Mouse (Mus musculus): ENCODE measurements around the gene Rasgrf2.

Gene Rasgrf2

DNA sequence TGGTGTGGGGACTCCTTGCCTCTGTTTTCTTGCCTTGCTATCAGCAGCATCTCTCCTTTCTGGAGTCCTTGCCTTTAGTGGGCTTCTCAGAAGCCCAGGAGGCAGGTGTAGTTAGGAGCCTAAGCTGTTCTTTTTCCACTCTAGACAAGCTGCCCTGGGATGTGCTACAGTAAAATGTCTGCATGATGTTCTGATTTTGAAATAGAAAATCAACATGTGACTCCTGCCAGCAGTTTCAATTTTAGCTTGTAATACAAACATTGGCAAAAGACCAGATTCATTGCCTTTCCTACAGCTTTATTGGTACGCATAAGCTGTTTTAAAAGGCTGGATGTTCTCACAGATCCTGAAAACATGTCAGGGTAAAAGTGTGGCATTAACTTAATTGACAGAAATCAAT is 176.3 kb downstream of the Rasgrf2 start:
- DNase-seq (ENCODE audit: low read depth, low spot score): no peak

DNA sequence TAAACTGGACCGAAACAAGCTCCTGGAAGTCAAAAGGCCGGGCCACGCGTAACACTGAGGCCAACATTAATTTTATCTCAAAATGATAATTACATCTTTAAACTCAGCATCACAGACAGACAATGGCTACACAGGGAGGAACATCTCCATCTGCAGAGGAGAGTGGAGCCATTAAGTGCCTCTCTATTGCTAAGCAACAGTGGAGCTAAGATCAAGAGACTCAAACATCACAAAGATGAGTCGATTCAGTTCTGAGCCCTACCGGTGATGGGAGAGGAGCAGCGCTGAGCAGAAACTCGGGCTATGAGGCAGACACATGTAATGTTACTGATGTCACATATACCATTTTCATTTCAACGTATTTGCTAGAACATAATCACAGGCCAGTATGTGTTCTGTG is 191.3 kb downstream of the Rasgrf2 start:
- no peak for DNase-seq (ENCODE audit: low read depth, low spot score)

DNA sequence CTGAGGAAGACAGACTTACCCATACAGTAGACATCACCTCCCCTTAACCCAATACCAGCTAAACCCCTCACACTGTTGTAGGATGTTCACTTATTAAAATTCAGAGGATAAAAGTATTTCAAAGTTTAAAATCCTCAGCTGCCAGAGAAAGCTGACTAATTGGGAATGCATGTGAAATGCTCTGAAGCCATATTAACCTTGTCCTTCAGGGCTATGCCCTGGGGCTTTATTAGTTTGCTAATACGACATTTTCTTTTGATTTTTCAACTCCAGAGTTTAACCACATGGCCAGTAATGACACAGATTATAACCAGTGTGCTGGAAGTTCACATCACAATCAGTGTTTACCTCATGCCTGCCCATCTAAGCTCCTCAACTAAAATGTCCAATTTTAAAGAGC is 192.6 kb downstream of the Rasgrf2 start:
- DNase-seq (ENCODE audit: low read depth, low spot score): no peak

DNA sequence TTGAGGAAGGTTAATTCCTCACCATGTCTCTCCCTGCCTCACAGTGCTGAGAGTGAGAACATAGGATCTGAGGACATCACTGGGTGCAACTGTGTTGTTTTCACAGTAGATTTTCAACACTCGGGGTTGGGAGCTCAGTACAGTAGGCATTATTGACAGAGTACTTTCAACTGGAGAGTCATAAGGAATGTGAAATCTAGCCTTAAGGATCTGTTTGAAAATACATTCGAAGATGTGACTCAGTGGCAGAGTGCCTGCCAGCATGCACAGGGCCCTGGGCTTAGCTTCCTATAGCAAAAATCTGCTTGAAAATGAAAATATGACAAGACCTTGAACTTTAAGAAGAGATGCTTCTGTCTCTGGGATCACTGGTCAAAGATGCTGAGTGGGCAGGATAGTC is 194.2 kb downstream of the Rasgrf2 start:
- DNase-seq (ENCODE audit: low read depth, low spot score): no peak

DNA sequence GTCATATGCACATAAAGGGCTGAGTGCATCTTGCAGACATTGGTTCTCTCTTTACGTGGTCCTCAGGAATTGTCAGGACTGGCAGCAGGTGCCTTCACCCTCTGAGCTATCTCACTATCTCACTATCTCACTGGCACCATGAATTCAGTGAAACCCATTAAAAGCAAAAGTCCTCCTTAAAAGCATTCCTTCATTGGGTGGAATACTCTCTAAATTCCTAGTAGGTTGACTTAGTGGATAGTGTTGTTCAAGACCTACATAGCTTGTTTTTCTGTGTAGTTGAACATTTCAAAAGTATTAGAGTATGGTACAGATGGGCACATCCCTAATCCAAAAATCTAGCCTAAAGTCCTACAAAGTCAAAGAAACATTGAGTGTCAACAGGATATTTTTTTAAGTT is 199.3 kb downstream of the Rasgrf2 start:
- no peak for DNase-seq (ENCODE audit: low read depth, low spot score)

DNA sequence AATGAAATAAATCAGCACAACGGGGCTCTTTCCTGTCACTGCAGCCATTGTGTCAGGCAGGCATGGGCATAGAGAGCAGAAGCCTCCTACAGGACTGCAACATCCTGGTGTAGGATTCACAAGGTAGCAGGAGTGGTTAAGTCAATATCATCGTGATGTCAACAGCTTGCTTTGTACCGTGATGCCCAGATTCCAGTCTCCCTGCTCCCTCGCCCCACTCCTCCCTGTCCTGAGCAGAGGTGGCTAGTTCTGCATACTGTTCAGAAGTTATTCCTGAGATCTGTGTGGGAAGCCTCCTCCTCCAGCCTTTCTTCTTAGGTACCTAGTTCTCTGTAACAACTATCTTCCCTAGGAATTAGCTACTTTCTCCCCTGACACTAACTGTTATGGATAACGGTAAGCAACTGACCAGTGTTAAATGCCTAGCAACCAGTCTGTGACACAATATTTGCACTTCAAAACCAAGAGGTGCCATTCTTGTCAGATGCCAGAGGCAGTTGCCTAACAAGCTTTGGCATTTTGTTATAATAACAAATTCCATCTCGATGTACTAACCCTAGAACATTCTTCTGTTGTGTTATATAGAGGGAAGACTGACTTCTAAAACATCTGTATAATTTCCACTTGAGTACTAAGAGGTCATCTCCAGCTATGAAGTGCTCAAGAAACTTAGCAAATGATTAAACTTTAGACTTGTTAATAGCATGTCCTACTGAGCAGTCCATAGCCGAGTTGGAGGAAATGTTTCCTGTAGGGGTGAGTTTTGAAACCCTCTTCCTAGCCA is 201.3 kb downstream of the Rasgrf2 start:
- no peak for DNase-seq (ENCODE audit: low read depth, low spot score)

DNA sequence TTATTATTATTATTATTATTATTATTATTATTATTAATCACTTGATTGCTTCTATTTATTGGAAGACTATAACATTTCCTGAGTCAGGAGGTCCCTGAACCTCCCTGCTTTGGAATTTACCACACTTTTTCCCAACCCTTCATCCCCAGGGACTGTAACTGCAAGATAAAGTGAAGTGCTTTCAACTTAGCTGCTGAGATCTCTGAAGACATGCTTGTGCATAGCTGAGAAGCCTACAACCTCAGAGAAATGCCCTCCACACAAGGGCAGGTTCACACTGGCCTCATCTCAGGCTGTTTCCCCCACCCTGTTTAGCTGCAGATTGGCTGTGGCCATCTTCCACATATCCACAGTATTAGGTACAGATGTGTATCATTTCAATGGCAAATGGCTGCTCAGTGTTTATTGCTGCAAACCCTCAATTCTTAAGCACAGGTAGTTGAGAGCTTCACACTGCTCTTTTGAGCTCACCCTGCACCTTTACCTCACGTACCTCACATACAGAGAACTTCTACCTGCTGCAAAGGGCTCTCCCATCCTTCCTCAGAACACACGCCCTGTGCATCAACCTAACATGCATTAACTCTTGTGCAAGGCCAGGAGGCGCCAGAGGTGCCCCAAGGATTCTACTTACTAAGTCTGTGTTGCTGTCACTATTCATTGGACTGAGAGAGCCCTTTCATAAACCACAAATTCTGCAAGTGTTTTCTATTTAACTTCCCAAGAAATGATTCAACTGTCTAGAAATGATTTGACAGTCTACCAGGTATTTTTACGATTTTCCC is 202.7 kb downstream of the Rasgrf2 start:
- DNase-seq (ENCODE audit: low read depth, low spot score): no peak

DNA sequence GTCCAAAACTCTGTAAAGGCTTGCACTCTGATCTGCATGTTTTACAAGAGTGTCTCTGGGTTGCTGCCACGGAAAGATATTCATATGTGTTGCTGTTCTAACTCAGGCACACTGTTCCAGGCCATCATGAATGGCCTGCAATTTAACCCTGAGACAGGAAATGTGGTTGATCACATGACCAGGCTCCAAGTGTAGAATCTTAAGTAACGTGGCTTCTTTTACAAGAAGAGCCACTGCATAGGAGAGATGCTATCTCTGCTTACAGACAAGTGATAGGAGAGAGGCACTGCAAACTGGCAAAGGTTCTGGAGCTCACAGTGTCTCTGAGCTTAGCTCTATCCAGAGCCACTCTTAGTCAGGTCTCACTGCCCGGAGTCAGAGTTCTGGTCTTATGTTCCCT is 210.4 kb downstream of the Rasgrf2 start:
- no peak for DNase-seq (ENCODE audit: low read depth, low spot score)

DNA sequence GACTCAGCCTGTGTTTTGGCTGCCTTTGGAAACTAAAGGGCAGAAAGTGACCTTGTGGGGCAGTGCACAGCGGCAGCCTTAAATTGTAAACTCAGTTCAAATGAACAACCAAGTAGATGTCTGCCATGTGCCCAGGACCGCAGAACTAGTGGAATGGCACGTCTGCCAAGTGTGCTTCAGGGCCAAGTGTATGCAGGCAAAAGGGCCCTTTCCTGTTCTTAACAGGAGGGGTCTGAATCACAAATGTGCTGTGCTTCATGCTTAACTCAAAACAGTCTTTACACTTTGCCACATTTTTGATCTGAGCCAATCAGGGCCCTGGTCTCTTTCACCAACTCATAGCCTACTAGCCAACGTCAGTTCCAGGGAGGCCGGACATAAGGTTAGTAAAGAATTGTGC is 212.7 kb downstream of the Rasgrf2 start:
- no peak for DNase-seq (ENCODE audit: low read depth, low spot score)

DNA sequence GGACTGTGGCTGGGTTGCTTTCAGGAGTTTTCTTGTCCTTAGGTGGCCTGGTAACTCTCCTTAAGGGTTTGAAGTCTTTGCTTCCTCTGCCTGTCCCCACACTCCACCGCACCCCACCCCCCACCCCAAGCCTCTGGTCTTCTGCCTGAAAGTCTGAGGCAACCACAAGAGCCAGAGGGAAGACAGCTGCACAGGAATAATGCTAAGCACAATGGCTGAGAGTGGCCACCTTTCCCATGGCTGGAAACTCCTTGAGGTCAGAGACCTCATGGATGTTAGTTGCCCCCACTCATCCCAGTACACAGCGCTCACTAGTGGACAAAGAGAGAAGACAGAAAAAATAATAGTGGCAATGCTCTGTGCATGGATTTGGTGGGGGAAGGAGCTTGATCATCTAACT is 213.6 kb downstream of the Rasgrf2 start:
- no peak for DNase-seq (ENCODE audit: low read depth, low spot score)

DNA sequence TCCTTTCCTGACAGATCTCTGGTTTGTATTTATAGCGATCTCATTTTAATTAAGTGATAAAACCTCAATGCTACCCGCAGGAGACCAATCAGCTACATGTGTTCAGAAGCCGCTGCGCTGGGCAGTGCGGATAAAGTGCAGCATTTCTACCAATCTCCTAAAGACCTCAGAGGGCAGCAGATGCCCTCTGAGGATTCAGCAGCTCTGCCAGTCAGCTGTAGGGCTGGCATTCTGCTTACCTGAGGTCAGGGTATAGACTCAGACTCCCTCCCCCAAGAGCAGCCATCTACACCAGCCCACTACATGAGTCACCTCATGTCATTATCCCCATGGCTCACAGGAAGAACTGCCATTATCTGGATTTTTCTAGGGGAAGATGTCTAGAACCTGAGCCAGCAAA is 215.1 kb downstream of the Rasgrf2 start:
- no peak for DNase-seq (ENCODE audit: low read depth, low spot score)

DNA sequence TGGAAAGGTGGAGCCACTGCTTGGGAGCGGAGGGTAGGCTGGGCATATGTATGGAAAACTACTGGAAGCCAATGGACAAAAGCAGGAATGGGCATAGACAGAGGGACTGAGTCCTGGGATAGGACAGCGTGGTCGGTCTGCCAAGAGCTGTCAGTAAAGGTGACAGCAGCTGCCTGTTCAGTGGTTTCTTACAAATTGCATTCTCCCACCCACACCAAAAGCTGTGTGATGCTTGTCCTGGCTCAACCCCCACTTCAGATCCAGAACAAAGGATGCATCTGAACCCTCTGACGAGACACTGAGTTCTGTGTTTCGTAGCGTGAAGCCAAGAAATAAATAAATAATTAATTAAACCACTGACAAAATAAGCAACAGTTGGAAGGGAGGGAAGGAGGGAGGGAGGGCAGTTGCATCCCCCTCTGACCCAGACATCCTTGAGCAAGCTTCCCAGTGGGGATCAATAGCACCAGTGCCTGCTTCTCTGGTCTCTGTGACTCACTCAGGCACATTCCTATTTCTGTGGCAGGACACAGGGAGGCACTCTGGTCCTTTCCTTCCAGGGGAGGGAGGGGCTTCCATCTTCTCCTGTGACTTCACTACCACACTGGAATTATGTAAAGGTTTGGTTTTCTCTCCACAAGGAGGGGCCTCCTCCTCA is 215.7 kb downstream of the Rasgrf2 start:
- no peak for DNase-seq (ENCODE audit: low read depth, low spot score)

DNA sequence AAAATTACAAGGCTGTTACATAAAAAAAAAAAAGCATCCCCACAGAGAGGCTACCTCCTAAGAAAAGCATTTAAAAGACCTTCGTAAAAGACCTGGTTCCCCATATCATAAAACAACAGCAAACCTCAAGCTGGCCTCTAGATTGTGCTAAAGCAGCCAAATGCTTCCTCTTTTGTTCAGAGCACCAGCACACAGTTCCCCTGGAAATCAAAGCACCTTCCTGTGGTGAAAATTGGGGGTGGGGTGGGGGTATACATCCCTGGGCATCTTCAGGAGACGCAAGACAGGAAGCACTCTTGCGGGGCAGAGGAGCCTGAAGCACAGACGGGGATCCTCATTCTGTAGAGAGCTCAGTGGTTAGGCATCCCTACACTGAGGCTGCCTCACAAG is 216.3 kb downstream of the Rasgrf2 start:
- DNase-seq (ENCODE audit: low read depth, low spot score): no peak

DNA sequence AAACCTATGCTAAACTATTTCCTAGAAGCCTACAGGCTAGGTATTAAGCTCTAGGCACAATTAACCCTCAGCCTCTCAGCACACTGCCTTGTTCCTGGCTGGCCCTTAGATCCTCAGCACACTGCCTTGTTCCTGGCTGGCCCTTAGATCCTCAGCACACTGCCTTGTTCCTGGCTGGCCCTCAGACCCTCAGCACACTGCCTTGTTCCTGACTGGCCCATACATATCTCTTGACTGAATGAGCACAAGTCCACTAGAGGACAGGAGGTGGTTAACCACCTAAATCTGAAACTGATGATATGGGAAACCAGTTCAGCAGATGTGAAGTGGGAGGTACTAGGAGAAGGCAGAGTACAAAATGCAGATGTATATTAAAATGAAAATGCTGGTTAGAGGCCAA is 219.8 kb downstream of the Rasgrf2 start:
- no peak for DNase-seq (ENCODE audit: low read depth, low spot score)

DNA sequence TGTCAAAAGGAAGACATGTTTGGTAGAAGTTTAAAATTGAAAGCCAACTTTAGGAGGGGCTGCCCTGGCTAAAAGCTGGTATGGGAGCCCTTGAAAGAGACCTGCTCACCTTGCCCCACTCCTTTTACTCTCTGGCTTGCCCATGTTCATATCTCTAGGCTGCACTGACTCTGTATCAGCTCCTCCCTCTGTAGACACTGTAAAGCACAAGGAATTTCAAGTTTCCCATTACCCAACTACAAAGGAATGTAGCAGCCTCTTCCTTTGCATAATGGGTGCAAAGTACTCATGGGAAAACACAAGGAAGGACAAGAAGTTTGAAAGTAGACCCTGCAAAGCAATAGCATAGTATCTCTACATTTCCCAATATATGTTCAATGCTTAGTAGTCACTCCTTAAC is 220.2 kb downstream of the Rasgrf2 start:
- no peak for DNase-seq (ENCODE audit: low read depth, low spot score)

DNA sequence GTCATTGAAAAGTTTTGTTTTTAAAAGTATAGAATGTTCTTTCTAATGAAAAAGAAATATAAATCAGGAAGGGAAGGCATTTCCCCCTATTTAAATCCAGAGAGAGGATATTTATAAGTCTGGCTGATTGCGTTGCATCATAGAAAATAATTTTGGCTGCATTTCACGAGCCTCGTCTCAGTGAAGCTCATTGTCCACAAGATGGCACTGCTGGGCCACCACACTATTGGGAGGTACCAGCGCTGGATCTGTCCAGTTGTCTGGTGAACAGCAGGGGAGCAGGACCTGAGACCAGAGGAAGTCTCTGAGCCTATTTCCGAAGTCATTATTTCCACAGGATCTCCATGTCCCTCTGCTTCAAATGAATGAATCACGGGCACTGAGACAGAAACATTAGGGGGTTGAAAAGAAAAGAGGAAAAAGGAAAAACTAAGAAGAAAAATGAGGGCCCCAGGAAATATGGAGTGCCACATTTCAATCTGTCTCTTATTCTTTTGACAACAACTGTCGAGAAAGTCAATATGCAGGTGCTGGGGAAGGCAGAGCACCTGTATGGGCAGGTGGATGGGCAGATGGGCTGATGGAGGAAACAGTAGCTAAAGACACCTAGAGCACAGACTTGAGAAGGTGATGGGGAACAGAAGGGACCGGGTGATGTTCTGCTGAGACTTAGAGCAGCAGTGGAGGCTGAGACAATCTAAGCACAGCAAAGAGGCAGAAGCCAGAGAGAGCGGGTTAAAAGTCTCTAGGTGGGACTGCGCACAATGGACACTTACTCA is 223.1 kb downstream of the Rasgrf2 start:
- peak; percentile 51 for DNase-seq (ENCODE audit: low read depth, low spot score)

DNA sequence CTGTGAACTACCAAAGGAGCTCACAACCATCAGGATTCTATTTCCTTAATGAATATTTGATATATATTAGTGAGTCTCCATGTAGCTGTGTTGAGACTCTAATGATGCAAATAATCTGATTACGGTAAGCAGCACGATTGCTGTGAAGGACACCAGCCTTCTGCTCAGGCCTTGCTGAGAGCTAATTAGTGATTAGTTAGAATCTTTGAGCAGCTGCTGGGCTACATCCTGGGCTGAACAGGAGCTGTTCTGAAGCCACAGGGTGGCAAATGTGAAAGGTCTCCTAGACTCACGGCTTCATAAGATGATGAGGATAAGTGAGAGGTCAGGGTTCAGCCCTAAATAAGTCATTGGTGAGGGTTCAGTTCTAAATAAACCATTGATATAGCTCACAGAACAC is 225.1 kb downstream of the Rasgrf2 start:
- no peak for DNase-seq (ENCODE audit: low read depth, low spot score)

DNA sequence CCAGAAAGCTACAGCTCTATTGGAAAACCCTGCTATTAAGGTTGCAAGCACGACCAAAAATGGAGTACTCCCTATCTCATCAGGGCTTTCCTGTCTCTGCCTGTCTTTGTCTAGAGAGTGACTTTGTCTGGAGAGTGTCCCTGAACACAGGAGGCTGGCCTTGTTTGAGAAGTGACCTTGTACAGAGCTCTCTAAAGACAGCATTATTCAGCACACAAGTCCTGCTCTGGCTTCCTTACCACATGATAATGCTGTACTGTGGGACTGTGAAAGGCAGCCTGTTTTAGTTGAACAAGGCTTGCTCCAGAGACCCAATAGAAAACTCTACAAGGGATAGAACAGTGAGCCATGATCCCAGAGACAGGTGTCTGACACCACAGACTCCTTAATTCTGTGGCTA is 235.0 kb downstream of the Rasgrf2 start:
- DNase-seq (ENCODE audit: low read depth, low spot score): no peak

DNA sequence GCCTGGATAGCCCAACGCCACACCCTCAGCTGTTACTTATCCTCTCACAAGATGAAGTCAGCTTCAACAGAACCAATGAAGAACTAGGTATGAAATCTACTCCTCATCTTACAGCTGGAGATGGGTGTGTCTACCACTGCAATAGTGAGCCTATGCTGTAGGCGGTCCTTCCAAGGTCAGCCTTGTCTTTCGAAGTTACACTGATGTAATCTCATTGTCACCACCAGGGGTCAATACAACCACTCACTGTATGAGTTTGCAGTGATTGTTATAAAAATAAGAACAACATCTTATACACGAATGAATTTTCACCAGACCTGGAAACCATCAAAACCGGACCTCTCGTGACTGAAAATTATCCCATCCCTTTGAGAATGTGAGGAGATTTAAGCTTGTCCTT is 238.3 kb downstream of the Rasgrf2 start:
- DNase-seq (ENCODE audit: low read depth, low spot score): peak; percentile 21

DNA sequence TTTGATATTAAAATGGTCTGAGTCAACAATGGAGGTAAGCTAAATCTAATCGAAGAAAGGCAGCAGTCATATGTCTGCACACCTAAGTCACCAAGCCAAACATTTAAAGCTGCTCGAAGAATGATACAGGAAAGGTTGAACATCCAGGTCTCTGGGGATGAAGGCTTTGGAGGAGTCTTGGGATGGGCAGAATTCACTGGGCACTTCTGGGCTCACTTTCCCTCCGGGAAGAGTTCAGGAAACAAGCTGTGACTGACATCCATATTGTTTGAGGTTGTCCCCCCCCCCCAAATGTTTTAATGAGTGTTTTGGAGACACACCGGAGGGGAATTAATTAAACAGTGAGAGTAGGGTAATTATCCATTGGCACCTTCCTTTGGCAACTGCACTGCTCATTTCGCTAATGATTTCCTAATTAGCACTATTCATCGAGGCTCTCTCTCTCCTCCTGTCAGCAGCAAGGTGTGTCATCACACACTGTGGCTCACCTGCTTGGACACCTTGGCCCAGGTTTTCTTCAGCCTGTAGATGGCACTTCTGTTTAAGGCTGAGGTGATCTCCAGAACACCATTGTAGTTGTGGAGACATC is 241.3 kb downstream of the Rasgrf2 start:
- no peak for DNase-seq (ENCODE audit: low read depth, low spot score)

DNA sequence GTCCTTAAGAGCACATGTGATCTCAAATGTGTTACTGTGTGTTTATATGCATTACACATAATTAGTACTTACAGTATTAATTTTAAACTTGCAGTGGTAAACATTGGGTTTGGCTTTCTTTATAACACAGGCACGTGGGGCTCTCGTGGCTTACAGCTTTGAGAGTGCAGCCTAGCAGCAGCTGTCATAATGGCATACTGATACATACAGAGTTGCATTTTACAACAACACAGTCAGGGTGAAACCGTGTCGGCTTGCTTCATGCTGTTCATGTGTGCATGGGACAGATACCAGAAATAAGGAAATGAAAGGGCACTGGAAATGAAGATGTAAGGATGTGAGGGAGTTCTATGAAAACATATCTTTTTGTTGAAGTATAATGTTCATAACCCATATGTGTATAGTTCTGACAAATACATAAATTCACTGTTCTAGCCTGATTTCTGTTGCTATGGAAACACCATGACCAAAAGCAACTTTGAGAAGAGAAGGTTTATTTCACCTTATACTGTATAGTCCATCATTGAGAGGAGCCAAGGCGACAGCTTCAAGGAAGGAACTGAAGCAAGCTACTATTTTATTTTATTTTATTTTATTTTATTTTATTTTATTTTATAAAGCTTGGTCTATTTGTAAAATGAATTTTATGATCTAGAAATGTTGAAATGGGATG is 246.6 kb downstream of the Rasgrf2 start:
- no peak for DNase-seq (ENCODE audit: low read depth, low spot score)

Data from CD4-positive helper T cell, adult 2 months (primary cell).